8 mouse cellular contexts compared by ENCODE assay signal in genomic region chr6:125009181-125010073, GRCm38 (mm10). TPM values are rescaled to one million over a fixed set of nuclear protein-coding genes. Genes with fewer than 3 reads are reported as not detected.
A peak's percentile ranks its signal among the peaks of the same experiment; 100 is the strongest.
DNase-seq lines count a peak whose midpoint lies in the region; ATAC-seq and TF ChIP-seq lines count a peak whose summit lies in the region.

No protein-coding gene starts in this region.

- WGBS in embryonic facial prominence, embryonic 15.5 days: under 1% methylated on average over 55 of the region's 78 CpGs
- WGBS in heart, embryonic 11.5 days (ENCODE audit: insufficient replicate concordance): 1% methylated on average over 50 of the region's 78 CpGs
- WGBS in kidney, embryonic 15.5 days: under 1% methylated on average over 68 of the region's 78 CpGs
- WGBS in liver, embryonic 15.5 days (ENCODE audit: insufficient replicate concordance): under 1% methylated on average over 77 of the region's 78 CpGs
- WGBS in neural tube, embryonic 11.5 days: 2% methylated on average over 26 of the region's 78 CpGs
- under 1% methylated on average over 68 of the region's 78 CpGs for WGBS in stomach, embryonic 15.5 days

- peak; percentile 92 for DNase-seq in CD4-positive, CD25-positive, alpha-beta regulatory T cell, adult 2 months (ENCODE audit: low read depth, low spot score)
- peak; percentile 88 for DNase-seq in neural tube, embryonic 11.5 days (ENCODE audit: low spot score)

- H3K9ac ChIP-seq in embryonic facial prominence, embryonic 15.5 days: peak overlapping the region; percentile 93
- peak overlapping the region; percentile 90 for H3K9ac ChIP-seq in heart, embryonic 11.5 days (ENCODE audit: low read depth, low read length)
- H3K9ac ChIP-seq in kidney, embryonic 15.5 days: peak overlapping the region; percentile 92
- peak overlapping the region; percentile 95 for H3K9ac ChIP-seq in liver, embryonic 15.5 days
- H3K9ac ChIP-seq in neural tube, embryonic 11.5 days (ENCODE audit: low read length): peak overlapping the region; percentile 94
- H3K9ac ChIP-seq in stomach, embryonic 15.5 days: peak overlapping the region; percentile 89

- H3K4me1 ChIP-seq in bone marrow macrophage, adult 2 months (ENCODE audit: control insufficient read depth, insufficient read depth, low read length): peaks cover 32% of the 10 kb centered on the region
- H3K4me1 ChIP-seq in embryonic facial prominence, embryonic 15.5 days: peaks cover 38% of the 10 kb centered on the region
- peaks cover 14% of the 10 kb centered on the region for H3K4me1 ChIP-seq in heart, embryonic 11.5 days (ENCODE audit: control insufficient read depth, insufficient read depth, low read length)
- H3K4me1 ChIP-seq in kidney, embryonic 15.5 days: peaks cover 30% of the 10 kb centered on the region
- H3K4me1 ChIP-seq in liver, embryonic 15.5 days (replicated peaks): peaks cover 40% of the 10 kb centered on the region
- H3K4me1 ChIP-seq in neural tube, embryonic 11.5 days (ENCODE audit: control insufficient read depth, insufficient read depth, low read length): peaks cover 5% of the 10 kb centered on the region
- H3K4me1 ChIP-seq in stomach, embryonic 15.5 days: peaks cover 14% of the 10 kb centered on the region; the same call in 1 of the 2 replicates

- H3K4me2 ChIP-seq in embryonic facial prominence, embryonic 15.5 days (replicated peaks): peak overlapping the region; percentile 84
- H3K4me2 ChIP-seq in heart, embryonic 11.5 days: peak overlapping the region; percentile 90
- H3K4me2 ChIP-seq in kidney, embryonic 15.5 days: peak overlapping the region; percentile 81
- H3K4me2 ChIP-seq in liver, embryonic 15.5 days: peak overlapping the region; percentile 92
- H3K4me2 ChIP-seq in neural tube, embryonic 11.5 days (ENCODE audit: low read depth): peak overlapping the region; percentile 85
- H3K4me2 ChIP-seq in stomach, embryonic 15.5 days: peak overlapping the region; percentile 88

- H3K36me3 ChIP-seq in embryonic facial prominence, embryonic 15.5 days: peaks cover 34% of the 10 kb centered on the region
- peaks cover 9% of the 10 kb centered on the region; the same call in 1 of the 2 replicates for H3K36me3 ChIP-seq in heart, embryonic 11.5 days (ENCODE audit: control insufficient read depth, insufficient read depth, low read length)
- H3K36me3 ChIP-seq in kidney, embryonic 15.5 days: peaks cover 34% of the 10 kb centered on the region
- peaks cover 35% of the 10 kb centered on the region for H3K36me3 ChIP-seq in liver, embryonic 15.5 days (replicated peaks)
- 0 out of 2 replicates have a peak, but pooled peaks cover 2% of the 10 kb centered on the region for H3K36me3 ChIP-seq in neural tube, embryonic 11.5 days (ENCODE audit: control insufficient read depth, insufficient read depth, low read length)
- peaks cover 12% of the 10 kb centered on the region; the same call in 1 of the 2 replicates for H3K36me3 ChIP-seq in stomach, embryonic 15.5 days

- TF ChIP-seq CTCF in bone marrow macrophage, adult 2 months (IDR thresholded peaks at IDR 0.05; ENCODE audit: low read depth, low read length): 0 out of 2 replicates have a peak, but pooled peaks have one; percentile 7

- H3K27ac ChIP-seq in bone marrow macrophage, adult 2 months (ENCODE audit: insufficient read depth, low read depth, low read length): peak overlapping the region; percentile 97
- H3K27ac ChIP-seq in embryonic facial prominence, embryonic 15.5 days (replicated peaks): peak overlapping the region; percentile 99
- H3K27ac ChIP-seq in heart, embryonic 11.5 days (ENCODE audit: low read depth, low read length): peak overlapping the region; percentile 99
- H3K27ac ChIP-seq in kidney, embryonic 15.5 days: peak overlapping the region; percentile 99
- peak overlapping the region; percentile 96 for H3K27ac ChIP-seq in liver, embryonic 15.5 days (replicated peaks)
- H3K27ac ChIP-seq in neural tube, embryonic 11.5 days (ENCODE audit: low read depth, low read length): peak overlapping the region; percentile 99
- peak overlapping the region; percentile 99 for H3K27ac ChIP-seq in stomach, embryonic 15.5 days

- H3K4me3 ChIP-seq in bone marrow macrophage, adult 2 months (ENCODE audit: insufficient read depth, low read length): peak overlapping the region; percentile 81
- H3K4me3 ChIP-seq in embryonic facial prominence, embryonic 15.5 days (replicated peaks): peak overlapping the region; percentile 82
- peak overlapping the region; percentile 82 for H3K4me3 ChIP-seq in heart, embryonic 11.5 days (ENCODE audit: low read depth, low read length)
- peak overlapping the region; percentile 85 for H3K4me3 ChIP-seq in kidney, embryonic 15.5 days (replicated peaks)
- peak overlapping the region; percentile 97 for H3K4me3 ChIP-seq in liver, embryonic 15.5 days (replicated peaks)
- H3K4me3 ChIP-seq in neural tube, embryonic 11.5 days (ENCODE audit: low read depth, low read length): peak overlapping the region; percentile 90
- H3K4me3 ChIP-seq in stomach, embryonic 15.5 days (replicated peaks): peak overlapping the region; percentile 87

- H3K9me3 ChIP-seq in embryonic facial prominence, embryonic 15.5 days (replicated peaks): no peaks in the 10 kb centered on the region
- H3K9me3 ChIP-seq in heart, embryonic 11.5 days (replicated peaks; ENCODE audit: control insufficient read depth, low read length): no peaks in the 10 kb centered on the region
- no peaks in the 10 kb centered on the region for H3K9me3 ChIP-seq in kidney, embryonic 15.5 days (replicated peaks)
- H3K9me3 ChIP-seq in liver, embryonic 15.5 days (replicated peaks): no peaks in the 10 kb centered on the region
- H3K9me3 ChIP-seq in neural tube, embryonic 11.5 days (ENCODE audit: control insufficient read depth, low read length): no peaks in the 10 kb centered on the region
- no peaks in the 10 kb centered on the region for H3K9me3 ChIP-seq in stomach, embryonic 15.5 days

- no peaks in the 10 kb centered on the region for H3K27me3 ChIP-seq in embryonic facial prominence, embryonic 15.5 days
- H3K27me3 ChIP-seq in heart, embryonic 11.5 days (ENCODE audit: control insufficient read depth, insufficient read depth, low read length): no peaks in the 10 kb centered on the region
- H3K27me3 ChIP-seq in kidney, embryonic 15.5 days: no peaks in the 10 kb centered on the region
- peaks cover 4% of the 10 kb centered on the region; the same call in 1 of the 2 replicates for H3K27me3 ChIP-seq in liver, embryonic 15.5 days
- H3K27me3 ChIP-seq in neural tube, embryonic 11.5 days (ENCODE audit: control insufficient read depth, insufficient read depth, low read length): no peaks in the 10 kb centered on the region
- no peaks in the 10 kb centered on the region for H3K27me3 ChIP-seq in stomach, embryonic 15.5 days (replicated peaks)

- TF ChIP-seq POLR2A in bone marrow macrophage, adult 2 months (IDR thresholded peaks at IDR 0.05; ENCODE audit: borderline replicate concordance, low read depth, low read length): no peak

- ATAC-seq in embryonic facial prominence, embryonic 15.5 days (ENCODE audit: insufficient number of reproducible peaks, low FRiP score, low TSS enrichment, low read depth): peak; percentile 88
- ATAC-seq in heart, embryonic 11.5 days (replicated peaks; ENCODE audit: insufficient number of reproducible peaks, low FRiP score, low TSS enrichment): peak; percentile 84
- ATAC-seq in kidney, embryonic 15.5 days (replicated peaks; ENCODE audit: low FRiP score): peak; percentile 88
- ATAC-seq in liver, embryonic 15.5 days (ENCODE audit: insufficient read depth): peak; percentile 88
- ATAC-seq in neural tube, embryonic 11.5 days (ENCODE audit: insufficient read depth, low FRiP score, low TSS enrichment): peak; percentile 77
- peak; percentile 84 for ATAC-seq in stomach, embryonic 15.5 days (ENCODE audit: insufficient read depth, low FRiP score, low read depth)

RNA-seq across cellular contexts. Expression of gene Zfp384, which starts 0.5 kb away (rescaled TPM):
- polyA plus RNA-seq in bone marrow macrophage, adult 2 months (2012; ENCODE audit: insufficient read depth, insufficient read length, missing spikeins): 82.7 and 83.1 TPM in 2 replicates
- 18.2 and 19.2 TPM in 2 replicates for polyA plus RNA-seq in embryonic facial prominence, embryonic 15.5 days (2015; fragmentation: Nextera tagmentation; extraction: Ambion mirVana)
- 7.1 and 9.9 TPM in 2 replicates for polyA plus RNA-seq in heart, embryonic 11.5 days (2014; fragmentation: Nextera tagmentation; extraction: Ambion mirVana)
- polyA plus RNA-seq in kidney, embryonic 15.5 days (2015; fragmentation: Nextera tagmentation; extraction: Ambion mirVana): 16.1 and 17.8 TPM in 2 replicates
- 4.1 and 4.7 TPM in 2 replicates for polyA plus RNA-seq in liver, embryonic 15.5 days (2015; fragmentation: Nextera tagmentation; extraction: Ambion mirVana)
- polyA plus RNA-seq in neural tube, embryonic 11.5 days (2014; fragmentation: Nextera tagmentation; extraction: Ambion mirVana): 9.7 and 10.2 TPM in 2 replicates
- 17.2 and 19.4 TPM in 2 replicates for polyA plus RNA-seq in stomach, embryonic 15.5 days (2015; fragmentation: Nextera tagmentation; extraction: Ambion mirVana)

RNA-seq across cellular contexts. Expression of gene Pianp, which starts 12.9 kb away (rescaled TPM):
- 5.5 and 7.2 TPM in 2 replicates for polyA plus RNA-seq in bone marrow macrophage, adult 2 months (2012; ENCODE audit: insufficient read depth, insufficient read length, missing spikeins)
- 11.3 and 13.7 TPM in 2 replicates for polyA plus RNA-seq in embryonic facial prominence, embryonic 15.5 days (2015; fragmentation: Nextera tagmentation; extraction: Ambion mirVana)
- 0.41 TPM in 1 of 2 replicates, not detected in the other for polyA plus RNA-seq in heart, embryonic 11.5 days (2014; fragmentation: Nextera tagmentation; extraction: Ambion mirVana)
- polyA plus RNA-seq in kidney, embryonic 15.5 days (2015; fragmentation: Nextera tagmentation; extraction: Ambion mirVana): 1.4 and 3.1 TPM in 2 replicates
- 0.07 TPM in 2 replicates for polyA plus RNA-seq in liver, embryonic 15.5 days (2015; fragmentation: Nextera tagmentation; extraction: Ambion mirVana)
- 1.7 and 2.6 TPM in 2 replicates for polyA plus RNA-seq in neural tube, embryonic 11.5 days (2014; fragmentation: Nextera tagmentation; extraction: Ambion mirVana)
- 3.8 and 4.3 TPM in 2 replicates for polyA plus RNA-seq in stomach, embryonic 15.5 days (2015; fragmentation: Nextera tagmentation; extraction: Ambion mirVana)

RNA-seq across cellular contexts. Expression of gene Ing4, which starts 30.1 kb away (rescaled TPM):
- polyA plus RNA-seq in bone marrow macrophage, adult 2 months (2012; ENCODE audit: insufficient read depth, insufficient read length, missing spikeins): 110 and 113 TPM in 2 replicates
- 154 TPM in 2 replicates for polyA plus RNA-seq in embryonic facial prominence, embryonic 15.5 days (2015; fragmentation: Nextera tagmentation; extraction: Ambion mirVana)
- polyA plus RNA-seq in heart, embryonic 11.5 days (2014; fragmentation: Nextera tagmentation; extraction: Ambion mirVana): 66.6 and 80.5 TPM in 2 replicates
- polyA plus RNA-seq in kidney, embryonic 15.5 days (2015; fragmentation: Nextera tagmentation; extraction: Ambion mirVana): 135 and 138 TPM in 2 replicates
- polyA plus RNA-seq in liver, embryonic 15.5 days (2015; fragmentation: Nextera tagmentation; extraction: Ambion mirVana): 27.6 and 30.9 TPM in 2 replicates
- polyA plus RNA-seq in neural tube, embryonic 11.5 days (2014; fragmentation: Nextera tagmentation; extraction: Ambion mirVana): 130 and 132 TPM in 2 replicates
- polyA plus RNA-seq in stomach, embryonic 15.5 days (2015; fragmentation: Nextera tagmentation; extraction: Ambion mirVana): 102 and 115 TPM in 2 replicates

RNA-seq across cellular contexts. Expression of gene Acrbp, which starts 40.1 kb away (rescaled TPM):
- polyA plus RNA-seq in bone marrow macrophage, adult 2 months (2012; ENCODE audit: insufficient read depth, insufficient read length, missing spikeins): 28.7 and 29.3 TPM in 2 replicates
- polyA plus RNA-seq in embryonic facial prominence, embryonic 15.5 days (2015; fragmentation: Nextera tagmentation; extraction: Ambion mirVana): 12.5 and 18.4 TPM in 2 replicates
- polyA plus RNA-seq in heart, embryonic 11.5 days (2014; fragmentation: Nextera tagmentation; extraction: Ambion mirVana): 8.3 TPM in 2 replicates
- polyA plus RNA-seq in kidney, embryonic 15.5 days (2015; fragmentation: Nextera tagmentation; extraction: Ambion mirVana): 14.4 and 15.4 TPM in 2 replicates
- polyA plus RNA-seq in liver, embryonic 15.5 days (2015; fragmentation: Nextera tagmentation; extraction: Ambion mirVana): 1.7 and 2.4 TPM in 2 replicates
- polyA plus RNA-seq in neural tube, embryonic 11.5 days (2014; fragmentation: Nextera tagmentation; extraction: Ambion mirVana): 10.9 and 11.7 TPM in 2 replicates
- 9.9 and 11.8 TPM in 2 replicates for polyA plus RNA-seq in stomach, embryonic 15.5 days (2015; fragmentation: Nextera tagmentation; extraction: Ambion mirVana)

RNA-seq across cellular contexts. Expression of gene Cops7a, which starts 44.1 kb away (rescaled TPM):
- 49.3 and 58.7 TPM in 2 replicates for polyA plus RNA-seq in bone marrow macrophage, adult 2 months (2012; ENCODE audit: insufficient read depth, insufficient read length, missing spikeins)
- 144 and 150 TPM in 2 replicates for polyA plus RNA-seq in embryonic facial prominence, embryonic 15.5 days (2015; fragmentation: Nextera tagmentation; extraction: Ambion mirVana)
- 134 and 142 TPM in 2 replicates for polyA plus RNA-seq in heart, embryonic 11.5 days (2014; fragmentation: Nextera tagmentation; extraction: Ambion mirVana)
- 163 and 164 TPM in 2 replicates for polyA plus RNA-seq in kidney, embryonic 15.5 days (2015; fragmentation: Nextera tagmentation; extraction: Ambion mirVana)
- 52.4 and 55.1 TPM in 2 replicates for polyA plus RNA-seq in liver, embryonic 15.5 days (2015; fragmentation: Nextera tagmentation; extraction: Ambion mirVana)
- 110 and 118 TPM in 2 replicates for polyA plus RNA-seq in neural tube, embryonic 11.5 days (2014; fragmentation: Nextera tagmentation; extraction: Ambion mirVana)
- polyA plus RNA-seq in stomach, embryonic 15.5 days (2015; fragmentation: Nextera tagmentation; extraction: Ambion mirVana): 128 and 153 TPM in 2 replicates

Comparison
In these comparisons a context has a peak if more than half of its experiments do, and no peak if none do; other contexts are left out.
1. Peak in every context shown above with its lines: DNase-seq, ATAC-seq, H3K4me3 ChIP-seq and H3K27ac ChIP-seq.